Mouse (Mus musculus) olfactory bulb, adult 2 months (tissue): ENCODE measurements around the gene Tcf12.

Source experiments
- CTCF ChIP-seq: fragments of 200-500 bp; IDR thresholded peaks from 2 replicates; pipeline ENCODE4 v1.5.1; 2012; ENCODE audit warnings: low read depth, mild to moderate bottlenecking, low read length, moderate library complexity; ENCODE audit not compliant: insufficient read depth
- POLR2A ChIP-seq: fragments of 200-500 bp; IDR thresholded peaks from 2 replicates; pipeline ENCODE4 v1.6.1; 2012; ENCODE audit warnings: mild to moderate bottlenecking, low read depth, low read length, moderate library complexity; ENCODE audit not compliant: insufficient read depth

- TF ChIP-seq POLR2A (no peak), CTCF (no peak)
These were observed 284.3 kb downstream of the Tcf12 start for GRCm38 (mm10) chr9:71827371-71827770.
